7 mouse cellular contexts compared by ENCODE assay signal in the genomic region with DNA sequence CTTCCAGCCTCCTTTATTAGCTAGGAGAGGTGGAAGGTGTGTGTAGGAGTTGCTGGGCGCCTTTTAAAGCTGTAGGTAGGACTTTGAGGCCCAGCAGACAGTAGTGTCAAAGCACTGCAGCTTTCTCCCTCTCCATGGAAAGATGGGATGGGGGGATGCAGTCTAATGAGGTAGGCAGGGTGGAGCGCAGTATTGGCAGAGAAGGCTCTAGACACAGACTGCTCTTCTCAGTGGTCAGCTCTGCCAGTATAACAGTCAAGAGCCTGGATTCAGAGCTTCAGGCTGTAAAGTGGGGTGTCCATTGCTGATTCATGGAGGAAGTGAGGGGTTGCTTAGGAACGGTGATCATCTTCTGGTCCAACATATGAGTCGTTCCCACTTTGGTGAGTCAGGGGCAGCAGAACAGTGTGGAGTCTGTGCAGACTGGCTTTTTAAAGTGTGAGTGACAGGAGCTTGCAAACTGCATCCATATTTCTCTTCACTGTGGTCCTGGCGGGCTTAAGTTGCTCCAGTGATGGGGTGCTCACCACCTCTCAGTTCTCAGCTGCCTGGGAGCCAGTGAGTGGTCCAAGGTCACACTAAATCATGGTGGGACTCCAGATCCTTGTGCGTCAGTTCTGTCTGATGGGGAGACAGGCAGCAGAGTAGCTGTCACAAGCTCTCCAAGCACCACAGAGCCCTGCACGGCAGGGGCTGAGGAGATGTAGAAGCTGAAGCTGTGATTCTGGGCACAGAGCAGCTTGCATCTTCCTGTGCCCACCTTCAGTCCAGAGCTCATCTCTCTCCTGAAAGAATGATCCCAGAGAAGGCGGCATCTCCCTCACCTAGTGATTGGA. TPM values are rescaled to one million over a fixed set of nuclear protein-coding genes. Genes with fewer than 3 reads are reported as not detected.
DNase-seq lines count a peak whose midpoint lies in the region; ATAC-seq and TF ChIP-seq lines count a peak whose summit lies in the region.

No protein-coding gene starts in this region.

- H3K4me1 ChIP-seq in liver, adult 2 months (ENCODE audit: control insufficient read depth, insufficient read depth, low read length) = peaks cover 23% of the 10 kb centered on the region
- peaks cover 59% of the 10 kb centered on the region for H3K4me1 ChIP-seq in embryonic facial prominence, embryonic 13.5 days
- peaks cover 51% of the 10 kb centered on the region for H3K4me1 ChIP-seq in intestine, embryonic 15.5 days (replicated peaks)
- peaks cover 70% of the 10 kb centered on the region for H3K4me1 ChIP-seq in neural tube, embryonic 15.5 days

- peak overlapping the region; percentile 91 for H3K4me2 ChIP-seq in embryonic facial prominence, embryonic 13.5 days
- H3K4me2 ChIP-seq in intestine, embryonic 15.5 days (replicated peaks) = peak overlapping the region; percentile 85
- peak overlapping the region; percentile 75 for H3K4me2 ChIP-seq in neural tube, embryonic 15.5 days

- TF ChIP-seq CTCF in liver, adult 2 months (IDR thresholded peaks at IDR 0.05; ENCODE audit: low read depth, low read length) = no peak

- TF ChIP-seq POLR2A in liver, adult 2 months (IDR thresholded peaks at IDR 0.05; ENCODE audit: extremely low read depth, insufficient read depth, low read length) = no peak

- H3K27ac ChIP-seq in liver, adult 2 months (replicated peaks; ENCODE audit: insufficient read depth, low read depth, low read length) = peak overlapping the region; percentile 98
- H3K27ac ChIP-seq in embryonic facial prominence, embryonic 13.5 days = peak overlapping the region; percentile 97
- H3K27ac ChIP-seq in intestine, embryonic 15.5 days = peak overlapping the region; percentile 98
- peak overlapping the region; percentile 100 for H3K27ac ChIP-seq in neural tube, embryonic 15.5 days (replicated peaks)

- peak overlapping the region; percentile 92 for H3K9ac ChIP-seq in liver, adult 2 months (ENCODE audit: low read depth, low read length)
- H3K9ac ChIP-seq in embryonic facial prominence, embryonic 13.5 days = peak overlapping the region; percentile 83
- H3K9ac ChIP-seq in intestine, embryonic 15.5 days = peak overlapping the region; percentile 76
- H3K9ac ChIP-seq in neural tube, embryonic 15.5 days (replicated peaks) = peak overlapping the region; percentile 80

- H3K27me3 ChIP-seq in liver, adult 2 months (ENCODE audit: control insufficient read depth, insufficient read depth, low read length) = no peaks in the 10 kb centered on the region
- H3K27me3 ChIP-seq in embryonic facial prominence, embryonic 13.5 days = no peaks in the 10 kb centered on the region
- H3K27me3 ChIP-seq in intestine, embryonic 15.5 days (replicated peaks) = no peaks in the 10 kb centered on the region
- H3K27me3 ChIP-seq in neural tube, embryonic 15.5 days (replicated peaks) = no peaks in the 10 kb centered on the region

- H3K4me3 ChIP-seq in liver, adult 2 months (ENCODE audit: insufficient read depth, low read depth, low read length) = peak overlapping the region; percentile 93
- peak overlapping the region; percentile 75 for H3K4me3 ChIP-seq in embryonic facial prominence, embryonic 13.5 days
- peak overlapping the region; percentile 71 for H3K4me3 ChIP-seq in intestine, embryonic 15.5 days (replicated peaks)
- H3K4me3 ChIP-seq in neural tube, embryonic 15.5 days (replicated peaks) = peak overlapping the region; percentile 82

- H3K9me3 ChIP-seq in embryonic facial prominence, embryonic 13.5 days = no peaks in the 10 kb centered on the region
- H3K9me3 ChIP-seq in intestine, embryonic 15.5 days = no peaks in the 10 kb centered on the region
- H3K9me3 ChIP-seq in neural tube, embryonic 15.5 days (replicated peaks) = no peaks in the 10 kb centered on the region

- 64% methylated on average over 8 of the region's 8 CpGs for WGBS in liver, adult 2 months
- WGBS in embryonic facial prominence, embryonic 13.5 days = 81% methylated on average over 8 of the region's 8 CpGs
- WGBS in intestine, embryonic 15.5 days = 71% methylated on average over 8 of the region's 8 CpGs
- WGBS in neural tube, embryonic 15.5 days = 84% methylated on average over 8 of the region's 8 CpGs

- peaks cover 22% of the 10 kb centered on the region; the same call in 1 of the 2 replicates for H3K79me2 ChIP-seq in liver, adult 2 months (ENCODE audit: control insufficient read depth, insufficient read depth, low read length)

- ATAC-seq in embryonic facial prominence, embryonic 13.5 days (ENCODE audit: insufficient number of reproducible peaks, insufficient read depth, low FRiP score, low TSS enrichment, low read depth) = no peak
- ATAC-seq in intestine, embryonic 15.5 days = no peak
- ATAC-seq in neural tube, embryonic 15.5 days (ENCODE audit: low FRiP score) = no peak

- H3K36me3 ChIP-seq in liver, adult 2 months (ENCODE audit: control insufficient read depth, insufficient read depth, low read length) = peaks cover 5% of the 10 kb centered on the region; the same call in 1 of the 2 replicates
- H3K36me3 ChIP-seq in embryonic facial prominence, embryonic 13.5 days = peaks cover 21% of the 10 kb centered on the region
- H3K36me3 ChIP-seq in intestine, embryonic 15.5 days = peaks cover 18% of the 10 kb centered on the region
- H3K36me3 ChIP-seq in neural tube, embryonic 15.5 days = peaks cover 19% of the 10 kb centered on the region

- DNase-seq in liver, adult 2 months (ENCODE audit: extremely low read depth, low read depth, low spot score) = no peak
- DNase-seq in liver = no peak
- DNase-seq in thymus, postnatal 25 days = no peak
- no peak for DNase-seq in layer of hippocampus, adult 8-10 months (ENCODE audit: low spot score in 2 of 2)

RNA-seq across cellular contexts. Expression of a gene that starts 2.1 kb away (rescaled TPM):
- total RNA-seq in liver, adult 2 months (2014; rRNA removed) = 20.2 and 31.5 TPM in 2 replicates
- 81.1 and 91.6 TPM in 2 replicates for polyA plus RNA-seq in liver, adult 2 months (2012; rRNA removed)
- 83.1 and 91.0 TPM in 2 replicates for polyA plus RNA-seq in embryonic facial prominence, embryonic 13.5 days (2015; fragmentation: Nextera tagmentation; extraction: Ambion mirVana)
- polyA plus RNA-seq in intestine, embryonic 15.5 days (2015; fragmentation: Nextera tagmentation; extraction: Ambion mirVana) = 71.0 and 71.3 TPM in 2 replicates
- 105 and 110 TPM in 2 replicates for polyA plus RNA-seq in neural tube, embryonic 15.5 days (2015; fragmentation: Nextera tagmentation; extraction: Ambion mirVana)
- total RNA-seq in layer of hippocampus, adult 8-10 months (2022) = 10 to 100 TPM; 71.9 to 92.1 (median 73.8) TPM

RNA-seq across cellular contexts. Expression of a gene that starts 2.2 kb away (rescaled TPM):
- 23.9 and 35.4 TPM in 2 replicates for total RNA-seq in liver, adult 2 months (2014; rRNA removed)
- polyA plus RNA-seq in liver, adult 2 months (2012; rRNA removed) = 93.9 and 106 TPM in 2 replicates
- polyA plus RNA-seq in embryonic facial prominence, embryonic 13.5 days (2015; fragmentation: Nextera tagmentation; extraction: Ambion mirVana) = 104 and 110 TPM in 2 replicates
- 112 and 116 TPM in 2 replicates for polyA plus RNA-seq in intestine, embryonic 15.5 days (2015; fragmentation: Nextera tagmentation; extraction: Ambion mirVana)
- polyA plus RNA-seq in neural tube, embryonic 15.5 days (2015; fragmentation: Nextera tagmentation; extraction: Ambion mirVana) = 89.9 and 92.0 TPM in 2 replicates
- 10 to 100 TPM; 66.3 to 72.6 (median 71.0) TPM for total RNA-seq in layer of hippocampus, adult 8-10 months (2022)

RNA-seq across cellular contexts. Expression of a gene that starts 5.9 kb away (rescaled TPM):
- 20.8 and 24.0 TPM in 2 replicates for total RNA-seq in liver, adult 2 months (2014; rRNA removed)
- 42.5 and 45.7 TPM in 2 replicates for polyA plus RNA-seq in liver, adult 2 months (2012; rRNA removed)
- polyA plus RNA-seq in embryonic facial prominence, embryonic 13.5 days (2015; fragmentation: Nextera tagmentation; extraction: Ambion mirVana) = 30.0 and 30.7 TPM in 2 replicates
- 25.9 and 29.0 TPM in 2 replicates for polyA plus RNA-seq in intestine, embryonic 15.5 days (2015; fragmentation: Nextera tagmentation; extraction: Ambion mirVana)
- polyA plus RNA-seq in neural tube, embryonic 15.5 days (2015; fragmentation: Nextera tagmentation; extraction: Ambion mirVana) = 29.2 and 29.6 TPM in 2 replicates
- total RNA-seq in layer of hippocampus, adult 8-10 months (2022) = 10 to 100 TPM; 29.8 to 37.7 (median 32.4) TPM

RNA-seq across cellular contexts. Expression of a gene that starts 18.6 kb away (rescaled TPM):
- 17.0 and 32.8 TPM in 2 replicates for total RNA-seq in liver, adult 2 months (2014; rRNA removed)
- 76.1 and 91.6 TPM in 2 replicates for polyA plus RNA-seq in liver, adult 2 months (2012; rRNA removed)
- 469 and 526 TPM in 2 replicates for polyA plus RNA-seq in embryonic facial prominence, embryonic 13.5 days (2015; fragmentation: Nextera tagmentation; extraction: Ambion mirVana)
- polyA plus RNA-seq in intestine, embryonic 15.5 days (2015; fragmentation: Nextera tagmentation; extraction: Ambion mirVana) = 239 and 253 TPM in 2 replicates
- 433 and 459 TPM in 2 replicates for polyA plus RNA-seq in neural tube, embryonic 15.5 days (2015; fragmentation: Nextera tagmentation; extraction: Ambion mirVana)
- total RNA-seq in layer of hippocampus, adult 8-10 months (2022) = 100 to 1,000 TPM; 310 to 354 (median 329) TPM

RNA-seq across cellular contexts. Expression of a gene that starts 34.5 kb away (rescaled TPM):
- 22.9 and 43.9 TPM in 2 replicates for total RNA-seq in liver, adult 2 months (2014; rRNA removed)
- polyA plus RNA-seq in liver, adult 2 months (2012; rRNA removed) = 727 and 964 TPM in 2 replicates
- polyA plus RNA-seq in embryonic facial prominence, embryonic 13.5 days (2015; fragmentation: Nextera tagmentation; extraction: Ambion mirVana) = 6.4 and 6.5 TPM in 2 replicates
- 6.2 and 6.6 TPM in 2 replicates for polyA plus RNA-seq in intestine, embryonic 15.5 days (2015; fragmentation: Nextera tagmentation; extraction: Ambion mirVana)
- 3.6 and 4.1 TPM in 2 replicates for polyA plus RNA-seq in neural tube, embryonic 15.5 days (2015; fragmentation: Nextera tagmentation; extraction: Ambion mirVana)
- 10 to 100 TPM; 23.3 to 36.1 (median 26.1) TPM for total RNA-seq in layer of hippocampus, adult 8-10 months (2022)
